Mouse (Mus musculus) 416B (cell line): ENCODE measurements around the gene Ctsf.
A peak's percentile ranks its signal among the peaks of the same experiment; 100 is the strongest.

Experiments used
- DNase-seq: peaks from one replicate; pipeline ENCODE4 v3.0.0; 2011; ENCODE audit warnings: low read depth

Ctsf gene

GRCm38 (mm10) chr19:4854552-4855469, at the start of gene Ctsf:
Gene Ctsf, plus strand, starts transcription at chr19:4855130.
- no peak for DNase-seq

GRCm38 (mm10) chr19:4810309-4810708, 44.6 kb upstream of the Ctsf start:
- no peak for DNase-seq

- no peak for DNase-seq
These were observed 44.2 kb upstream of the Ctsf start for GRCm38 (mm10) chr19:4810746-4811062.

GRCm38 (mm10) chr19:4811063-4811908, 43.6 kb upstream of the Ctsf start, which contains the start of the genes Gm21992 and Rbm14:
Gene Gm21992, minus strand, starts transcription at chr19:4811612.
Gene Rbm14, minus strand, starts transcription at chr19:4811634.
- DNase-seq: peak; percentile 99

- DNase-seq: no peak
These were observed 43.1 kb upstream of the Ctsf start for GRCm38 (mm10) chr19:4811909-4812242.

GRCm38 (mm10) chr19:4812334-4812949, 42.5 kb upstream of the Ctsf start:
- DNase-seq: peak; percentile 74

GRCm38 (mm10) chr19:4813015-4813414, 41.9 kb upstream of the Ctsf start:
- DNase-seq: peak; percentile 62

GRCm38 (mm10) chr19:4817182-4817835, 37.6 kb upstream of the Ctsf start:
- DNase-seq: no peak

GRCm38 (mm10) chr19:4820678-4821303, 34.1 kb upstream of the Ctsf start:
- peak; percentile 22 for DNase-seq

- DNase-seq: no peak
These were observed 26.4 kb upstream of the Ctsf start for GRCm38 (mm10) chr19:4828444-4829114.

GRCm38 (mm10) chr19:4829156-4829555, 25.8 kb upstream of the Ctsf start:
- DNase-seq: no peak

GRCm38 (mm10) chr19:4833977-4834376, 21.0 kb upstream of the Ctsf start:
- DNase-seq: no peak

GRCm38 (mm10) chr19:4836096-4836495, 18.8 kb upstream of the Ctsf start:
- DNase-seq: no peak

GRCm38 (mm10) chr19:4837049-4837448, 17.9 kb upstream of the Ctsf start:
- DNase-seq: no peak

GRCm38 (mm10) chr19:4838526-4839140, 16.3 kb upstream of the Ctsf start:
- peak; percentile 46 for DNase-seq

GRCm38 (mm10) chr19:4839149-4839548, 15.8 kb upstream of the Ctsf start, which contains the start of the genes Ccs and Ccdc87:
Gene Ccs, minus strand, starts transcription at chr19:4839332.
Gene Ccdc87, plus strand, starts transcription at chr19:4839366.
- peak; percentile 98 for DNase-seq

- no peak for DNase-seq
These were observed 14.1 kb upstream of the Ctsf start for GRCm38 (mm10) chr19:4840848-4841247.

- no peak for DNase-seq
These were observed 12.3 kb upstream of the Ctsf start for GRCm38 (mm10) chr19:4842611-4843010.

GRCm38 (mm10) chr19:4845846-4846245, 9.1 kb upstream of the Ctsf start:
- no peak for DNase-seq

- DNase-seq: peak; percentile 63
These were observed 7.4 kb upstream of the Ctsf start for GRCm38 (mm10) chr19:4847490-4847889.
